Mouse (Mus musculus) CD4-positive, CD25-positive, alpha-beta regulatory T cell (primary cell): ENCODE results near the gene Rhbdl2. TPM values are rescaled to one million over a fixed set of nuclear protein-coding genes. Genes with fewer than 3 reads are reported as not detected.

Experiments
- polyA plus RNA-seq: library from polyadenylated mRNA; unstranded; fragments of 100-300 nt; shearing (Covaris generic); gene quantifications from one replicate; pipeline ENCODE4 v1.2.1, GENCODE M21; 2017

Rhbdl2 gene
- not detected for polyA plus RNA-seq

GRCm38 (mm10) chr4:123787191-123787985 is at the start of gene Rhbdl2:
Rhbdl2 (plus strand) TSS chr4:123787874.

DNA sequence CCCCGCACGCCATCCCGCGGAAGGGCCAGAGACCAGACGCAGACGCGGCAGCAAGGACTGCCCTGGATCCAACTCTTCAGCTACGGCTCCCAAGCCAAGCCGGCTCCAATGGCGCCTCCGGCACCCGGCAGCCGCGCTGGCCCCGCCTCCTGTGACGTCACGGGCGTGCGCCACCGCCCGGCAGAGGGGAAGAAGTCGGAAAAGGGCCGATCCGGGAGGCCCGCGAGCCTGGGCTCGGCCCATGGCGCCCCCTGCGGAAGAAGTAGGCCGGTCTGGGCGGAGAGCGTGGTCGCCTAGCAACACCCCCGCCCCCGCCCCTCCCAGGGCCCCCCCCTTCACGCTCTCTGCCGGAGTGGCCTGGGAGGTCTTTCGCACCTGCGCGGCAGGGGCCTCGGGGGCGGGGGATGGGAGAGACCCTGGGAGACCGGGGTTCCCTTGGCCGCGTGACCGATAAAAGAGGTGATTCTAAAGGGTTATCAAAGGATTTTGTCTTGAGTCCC is 37.5 kb upstream of the Rhbdl2 start, which contains the start of gene Akirin1:
TSS of gene Akirin1 (minus strand) at position 194 of the 500 bp plus-strand sequence.

GRCm38 (mm10) chr4:123859379-123859778 is 71.7 kb downstream of the Rhbdl2 start, which contains the start of gene 4933427I04Rik:
4933427I04Rik (plus strand) TSS chr4:123859679.

Other genes with a start within 250 kb of the Rhbdl2 start
- gene Macf1, start 103.5 kb upstream of the Rhbdl2 start, polyA plus RNA-seq: 157 TPM
- 131 TPM for gene Ndufs5, start 69.7 kb upstream of the Rhbdl2 start, polyA plus RNA-seq
- gene Akirin1, start 37.5 kb upstream of the Rhbdl2 start, polyA plus RNA-seq: 103 TPM
- gene 4933427I04Rik, start 71.8 kb downstream of the Rhbdl2 start, polyA plus RNA-seq: not detected
- gene Mycbp, start 117.0 kb downstream of the Rhbdl2 start, polyA plus RNA-seq: 19.3 TPM
- 82.4 TPM for gene Rragc, start 129.6 kb downstream of the Rhbdl2 start, polyA plus RNA-seq
- gene 4930535I16Rik, start 130.1 kb downstream of the Rhbdl2 start, polyA plus RNA-seq: not detected